Mouse (Mus musculus): ENCODE data around the gene Gabarapl2. TPM values are rescaled to one million over a fixed set of nuclear protein-coding genes. Genes with fewer than 3 reads are reported as not detected.

Gene Gabarapl2
- total and polyA plus RNA-seq, 2 experiments from 2014 or later, result 76.3 to 212 TPM

- 45% methylated on average over 8 of the region's 8 CpGs for WGBS
- no peak overlapping the region for H3K4me2 ChIP-seq (ENCODE audit: low read depth, low read length)
- H3K36me3 ChIP-seq (replicated peaks; ENCODE audit: control insufficient read depth, insufficient read depth, low read length), result no peaks in the 10 kb centered on the region
- H3K27ac ChIP-seq (ENCODE audit: low read depth), result no peak overlapping the region
- H3K9me3 ChIP-seq (replicated peaks; ENCODE audit: control insufficient read depth, low read length), result no peaks in the 10 kb centered on the region
- DNase-seq (ENCODE audit: low spot score), result no peak
- H3K27me3 ChIP-seq (ENCODE audit: control insufficient read depth, insufficient read depth, low read length), result no peaks in the 10 kb centered on the region
- H3K9ac ChIP-seq (replicated peaks; ENCODE audit: low read depth, low read length), result no peak overlapping the region
- TF ChIP-seq EP300 (IDR thresholded peaks at IDR 0.05; ENCODE audit: low read depth), result no peak
- ATAC-seq (ENCODE audit: insufficient read depth, low read depth), result no peak
- no peak overlapping the region for H3K4me3 ChIP-seq (ENCODE audit: low read depth, low read length)
- H3K4me1 ChIP-seq (ENCODE audit: control insufficient read depth, insufficient read depth), result no peaks in the 10 kb centered on the region
These were observed 10.7 kb upstream of the Gabarapl2 start for GRCm38 (mm10) chr8:111929648-111930344.

- WGBS, result 86% methylated on average over 16 of the region's 16 CpGs
- no peaks in the 10 kb centered on the region for H3K27me3 ChIP-seq (ENCODE audit: control insufficient read depth, insufficient read depth, low read length)
These were observed 8.8 kb upstream of the Gabarapl2 start for GRCm38 (mm10) chr8:111931721-111932120.

DNA sequence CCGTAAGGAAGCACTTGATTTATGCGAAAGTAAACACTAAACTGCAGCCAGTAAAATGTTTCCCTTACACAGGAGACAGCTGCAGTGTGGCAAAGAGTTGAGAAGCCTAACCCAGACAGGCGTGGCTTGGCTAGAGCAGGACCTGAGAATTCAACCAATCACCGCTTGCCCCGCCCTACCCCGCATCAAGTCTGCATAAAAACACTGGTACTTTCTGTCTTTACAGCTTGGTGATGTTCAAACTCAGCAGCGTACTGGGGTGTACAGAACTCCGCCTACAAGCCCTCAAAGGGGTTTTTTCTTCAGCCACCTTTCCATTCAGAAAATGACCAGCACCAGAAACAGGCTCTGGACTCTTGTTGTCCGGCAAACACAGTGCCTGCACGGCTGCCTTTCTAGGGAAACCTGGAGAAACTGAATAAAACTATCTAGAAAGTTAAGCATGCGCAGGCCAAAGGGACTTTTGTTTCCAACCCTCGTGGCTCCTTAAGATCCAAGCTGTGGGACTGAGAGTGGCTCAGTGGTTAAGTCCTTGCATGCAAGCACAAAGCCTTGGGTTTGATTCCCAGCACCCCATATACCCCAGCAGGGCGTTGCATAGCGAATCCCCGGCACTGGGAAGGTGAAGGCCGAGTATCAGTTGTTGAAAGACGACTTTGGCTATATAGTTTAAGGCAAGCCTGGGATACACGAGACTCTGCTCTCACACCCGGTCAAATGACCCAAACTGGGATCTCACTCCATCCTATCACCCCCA lies 7.7 kb upstream of the Gabarapl2 start:
- H3K27ac ChIP-seq (ENCODE audit: low read depth), result no peak overlapping the region
- DNase-seq (ENCODE audit: low spot score) (peak; percentile 27), ATAC-seq (ENCODE audit: insufficient read depth, low read depth) (no peak)
- peak overlapping the region; percentile 53 for H3K4me3 ChIP-seq (ENCODE audit: low read depth, low read length)
- TF ChIP-seq CTCF (IDR thresholded peaks at IDR 0.05; ENCODE audit: low read depth), result no peak
- TF ChIP-seq EP300 (IDR thresholded peaks at IDR 0.05; ENCODE audit: low read depth), result no peak
- no peaks in the 10 kb centered on the region for H3K36me3 ChIP-seq (replicated peaks; ENCODE audit: control insufficient read depth, insufficient read depth, low read length)
- H3K9ac ChIP-seq (replicated peaks; ENCODE audit: low read depth, low read length), result peak overlapping the region; percentile 31; the same call in 1 of the 2 replicates
- no peaks in the 10 kb centered on the region for H3K27me3 ChIP-seq (ENCODE audit: control insufficient read depth, insufficient read depth, low read length)
- 40% methylated on average over 19 of the region's 19 CpGs for WGBS
- no peaks in the 10 kb centered on the region for H3K9me3 ChIP-seq (replicated peaks; ENCODE audit: control insufficient read depth, low read length)
- H3K4me1 ChIP-seq (ENCODE audit: control insufficient read depth, insufficient read depth), result no peaks in the 10 kb centered on the region
- peak overlapping the region; percentile 75 for H3K4me2 ChIP-seq (ENCODE audit: low read depth, low read length)

More at GRCm38 (mm10) chr8:111931721-111932120, 8.8 kb upstream of the Gabarapl2 start:
- H3K9ac ChIP-seq (replicated peaks; ENCODE audit: low read depth, low read length), result no peak overlapping the region
- H3K4me1 ChIP-seq (ENCODE audit: control insufficient read depth, insufficient read depth), result no peaks in the 10 kb centered on the region
- no peaks in the 10 kb centered on the region for H3K9me3 ChIP-seq (replicated peaks; ENCODE audit: control insufficient read depth, low read length)
- H3K27ac ChIP-seq (ENCODE audit: low read depth), result no peak overlapping the region
- DNase-seq (ENCODE audit: low spot score), result no peak
- H3K4me2 ChIP-seq (ENCODE audit: low read depth, low read length), result no peak overlapping the region
- no peak for TF ChIP-seq CTCF (IDR thresholded peaks at IDR 0.05; ENCODE audit: low read depth)
- no peak for TF ChIP-seq EP300 (IDR thresholded peaks at IDR 0.05; ENCODE audit: low read depth)
- H3K36me3 ChIP-seq (replicated peaks; ENCODE audit: control insufficient read depth, insufficient read depth, low read length), result no peaks in the 10 kb centered on the region
- no peak for ATAC-seq (ENCODE audit: insufficient read depth, low read depth)
- H3K4me3 ChIP-seq (ENCODE audit: low read depth, low read length), result no peak overlapping the region

- H3K27ac ChIP-seq (ENCODE audit: low read depth), result no peak within 1 kb of the TSS
- WGBS, result under 1% methylated on average over 51 of the region's 53 CpGs
These were observed 7.0 kb upstream of the Gabarapl2 start, which contains the start of gene Tmem231 for GRCm38 (mm10) chr8:111933348-111934076. Gene Tmem231, minus strand, starts transcription at chr8:111933881.

DNA sequence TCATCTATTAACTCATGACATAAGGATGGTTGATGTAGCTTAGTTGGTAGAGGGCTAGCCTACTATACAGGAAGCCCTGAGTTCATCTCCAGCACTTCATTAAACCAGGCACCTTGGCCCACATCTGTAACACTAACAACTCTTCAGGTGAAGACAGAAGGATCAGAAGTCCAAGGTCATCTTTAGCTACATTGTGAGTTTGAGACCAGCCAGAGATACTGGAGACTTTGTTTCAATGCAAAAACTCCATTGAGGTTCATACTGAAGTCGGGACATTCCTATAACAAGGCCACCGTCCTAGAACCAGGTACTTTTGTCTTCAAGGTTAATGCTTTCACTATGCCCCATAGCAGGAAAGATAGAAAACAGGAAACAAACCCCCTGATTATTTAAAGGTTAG lies 6.3 kb upstream of the Gabarapl2 start:
- no peak for DNase-seq (ENCODE audit: low spot score)
- no peak for ATAC-seq (ENCODE audit: insufficient read depth, low read depth)
- Histone ChIP-seq H3K9me3 (replicated peaks; ENCODE audit: control insufficient read depth, low read length) (no peaks in the 10 kb centered on the region), H3K9ac (replicated peaks; ENCODE audit: low read depth, low read length) (no peak overlapping the region), H3K4me2 (ENCODE audit: low read depth, low read length) (no peak overlapping the region), H3K4me1 (ENCODE audit: control insufficient read depth, insufficient read depth) (no peaks in the 10 kb centered on the region), H3K27me3 (ENCODE audit: control insufficient read depth, insufficient read depth, low read length) (no peaks in the 10 kb centered on the region), H3K27ac (ENCODE audit: low read depth) (no peak overlapping the region), H3K4me3 (ENCODE audit: low read depth, low read length) (no peak overlapping the region), H3K36me3 (replicated peaks; ENCODE audit: control insufficient read depth, insufficient read depth, low read length) (no peaks in the 10 kb centered on the region)
- TF ChIP-seq CTCF (IDR thresholded peaks at IDR 0.05; ENCODE audit: low read depth) (no peak), EP300 (IDR thresholded peaks at IDR 0.05; ENCODE audit: low read depth) (no peak)
- WGBS, result 83% methylated on average over 2 of the region's 2 CpGs

More at GRCm38 (mm10) chr8:111933348-111934076, 7.0 kb upstream of the Gabarapl2 start, which contains the start of gene Tmem231:
- H3K4me3 ChIP-seq (ENCODE audit: low read depth, low read length), result peak within 1 kb of the TSS; percentile 53
- TF ChIP-seq EP300 (IDR thresholded peaks at IDR 0.05; ENCODE audit: low read depth), result no peak
- no peak for TF ChIP-seq CTCF (IDR thresholded peaks at IDR 0.05; ENCODE audit: low read depth)
- peak; percentile 84 for DNase-seq (ENCODE audit: low spot score)
- peak within 1 kb of the TSS; percentile 75 for H3K4me2 ChIP-seq (ENCODE audit: low read depth, low read length)
- peak within 1 kb of the TSS; percentile 31; the same call in 1 of the 2 replicates for H3K9ac ChIP-seq (replicated peaks; ENCODE audit: low read depth, low read length)
- H3K36me3 ChIP-seq (replicated peaks; ENCODE audit: control insufficient read depth, insufficient read depth, low read length), result no peaks in the 10 kb centered on the region
- H3K4me1 ChIP-seq (ENCODE audit: control insufficient read depth, insufficient read depth), result no peaks in the 10 kb centered on the region
- H3K27me3 ChIP-seq (ENCODE audit: control insufficient read depth, insufficient read depth, low read length), result no peaks in the 10 kb centered on the region
- ATAC-seq (ENCODE audit: insufficient read depth, low read depth), result peak; percentile 99
- H3K9me3 ChIP-seq (replicated peaks; ENCODE audit: control insufficient read depth, low read length), result no peaks in the 10 kb centered on the region

Measured in heart, postnatal 0 days (tissue).